Comparison of ENCODE assay signal across 33 mouse cellular contexts in the genomic region with DNA sequence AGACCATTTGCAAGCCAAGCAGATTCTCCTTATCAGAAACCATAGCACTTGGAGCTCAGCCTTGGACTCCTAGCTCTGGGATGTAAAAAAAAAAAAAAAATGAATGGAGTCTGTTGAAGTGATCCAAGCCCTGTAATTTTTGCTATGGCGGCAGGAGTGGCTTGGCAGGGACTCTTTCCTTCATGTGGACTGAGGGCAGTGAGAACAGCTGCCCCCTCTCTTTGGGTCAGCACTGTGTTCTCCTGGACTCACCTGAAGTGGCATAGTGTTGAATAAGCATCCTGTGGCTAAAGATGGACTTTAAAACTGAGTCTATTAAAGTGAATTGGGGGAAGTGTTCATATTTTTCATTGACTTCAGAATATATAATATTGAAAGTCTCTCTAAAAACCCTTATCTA. TPM values are rescaled to one million over a fixed set of nuclear protein-coding genes. Genes with fewer than 3 reads are reported as not detected.
A peak's percentile ranks its signal among the peaks of the same experiment; 100 is the strongest.
DNase-seq lines count a peak whose midpoint lies in the region; ATAC-seq lines count a peak whose summit lies in the region.
"Had no signal": no experiment of that assay in that cellular context is flagged by ENCODE, and none has a peak within 500 bp of the region (broad histone marks: within the 10 kb centered on the region; RNA-seq: fewer than 3 reads in every experiment).

No protein-coding gene starts in this region.

- H3K27ac ChIP-seq in heart, embryonic 10.5 days = peak overlapping the region; percentile 68
- H3K27ac ChIP-seq in heart, embryonic 15.5 days = peak overlapping the region; percentile 80
- peak overlapping the region; percentile 62; the same call in 1 of the 2 replicates for H3K27ac ChIP-seq in stomach, embryonic 16.5 days (ENCODE audit: low read length)
- H3K27ac ChIP-seq: embryonic facial prominence, embryonic 10.5 days; embryonic facial prominence, embryonic 15.5 days; forebrain, embryonic 12.5 days; hindbrain, embryonic 13.5 days; layer of hippocampus, adult 2 months; left cerebral cortex, adult 2 months; lung, embryonic 15.5 days; midbrain, embryonic 10.5 days; midbrain, embryonic 15.5 days had no signal

- ATAC-seq in heart, embryonic 15.5 days (replicated peaks; ENCODE audit: insufficient number of reproducible peaks, insufficient read depth, low FRiP score, low read depth) = no peak
- no peak for ATAC-seq in stomach, embryonic 16.5 days (ENCODE audit: insufficient read depth, low FRiP score)
- ATAC-seq: forebrain, postnatal 0 days; midbrain, embryonic 15.5 days; Patski had no signal

- H3K4me2 ChIP-seq in heart, embryonic 15.5 days = no peak overlapping the region
- no peak overlapping the region for H3K4me2 ChIP-seq in stomach, embryonic 16.5 days (ENCODE audit: low read depth, low read length)
- H3K4me2 ChIP-seq: embryonic facial prominence, embryonic 15.5 days; forebrain, embryonic 12.5 days; hindbrain, embryonic 13.5 days; limb, embryonic 13.5 days; liver, embryonic 11.5 days; lung, embryonic 15.5 days; midbrain, embryonic 15.5 days; stomach, embryonic 15.5 days had no signal

- no peaks in the 10 kb centered on the region for H3K9me3 ChIP-seq in heart, embryonic 10.5 days
- no peaks in the 10 kb centered on the region for H3K9me3 ChIP-seq in heart, embryonic 15.5 days (replicated peaks)
- no peaks in the 10 kb centered on the region for H3K9me3 ChIP-seq in stomach, embryonic 16.5 days (replicated peaks; ENCODE audit: control insufficient read depth, low read length)
- H3K9me3 ChIP-seq: embryonic facial prominence, embryonic 10.5 days; embryonic facial prominence, embryonic 15.5 days; forebrain, embryonic 12.5 days; hindbrain, embryonic 13.5 days; limb, embryonic 13.5 days; lung, embryonic 15.5 days; midbrain, embryonic 10.5 days; midbrain, embryonic 15.5 days; stomach, embryonic 15.5 days had no signal

- no peaks in the 10 kb centered on the region for H3K36me3 ChIP-seq in heart, embryonic 10.5 days
- H3K36me3 ChIP-seq in heart, embryonic 15.5 days = no peaks in the 10 kb centered on the region
- no peaks in the 10 kb centered on the region for H3K36me3 ChIP-seq in stomach, embryonic 16.5 days (ENCODE audit: control insufficient read depth, insufficient read depth, low read length)
- H3K36me3 ChIP-seq: embryonic facial prominence, embryonic 10.5 days; embryonic facial prominence, embryonic 15.5 days; forebrain, embryonic 12.5 days; hindbrain, embryonic 13.5 days; limb, embryonic 13.5 days; lung, embryonic 15.5 days; midbrain, embryonic 10.5 days; midbrain, embryonic 15.5 days; stomach, embryonic 15.5 days had no signal

- H3K27me3 ChIP-seq in heart, embryonic 10.5 days (ENCODE audit: insufficient read depth, poor library complexity, severe bottlenecking) = no peaks in the 10 kb centered on the region
- no peaks in the 10 kb centered on the region for H3K27me3 ChIP-seq in heart, embryonic 15.5 days
- no peaks in the 10 kb centered on the region for H3K27me3 ChIP-seq in stomach, embryonic 16.5 days (ENCODE audit: control insufficient read depth, insufficient read depth, low read length)
- H3K27me3 ChIP-seq: embryonic facial prominence, embryonic 15.5 days; forebrain, embryonic 12.5 days; hindbrain, embryonic 13.5 days; limb, embryonic 13.5 days; lung, embryonic 15.5 days; midbrain, embryonic 15.5 days; Patski; stomach, embryonic 15.5 days had no signal

- intact Hi-C loops in left cerebral cortex, postnatal 4 days (cut with DNase I) = no loop called here

- no peak for DNase-seq in heart, embryonic 10.5 days (ENCODE audit: low spot score)
- no peak for DNase-seq in heart, adult 18-20 months
- no peak for DNase-seq in heart, postnatal 4 days
- DNase-seq in kidney, adult 8-10 months = peak; percentile 49 to 54
- no peak for DNase-seq in kidney, adult 11 months
- no peak for DNase-seq in left cerebral cortex, postnatal 4 days
- DNase-seq: adrenal gland, postnatal 10 days; cerebellum, adult 8-10 months; cerebellum, postnatal 25 days; forebrain, postnatal 0 days; gastrocnemius, postnatal 14 days; right cerebral cortex, postnatal 25 days; thymus, adult 18-20 months; thymus, postnatal 25 days had no signal

- H3K9ac ChIP-seq in heart, embryonic 15.5 days = no peak overlapping the region
- no peak overlapping the region for H3K9ac ChIP-seq in stomach, embryonic 16.5 days (ENCODE audit: low read length)
- H3K9ac ChIP-seq: embryonic facial prominence, embryonic 15.5 days; forebrain, embryonic 12.5 days; forebrain, postnatal 0 days; hindbrain, embryonic 13.5 days; limb, embryonic 13.5 days; lung, embryonic 15.5 days; midbrain, embryonic 15.5 days; stomach, embryonic 15.5 days had no signal

- WGBS in heart, embryonic 10.5 days = 58% methylated on average over 1 of the region's 1 CpGs
- 35% methylated on average over 1 of the region's 1 CpGs for WGBS in heart, embryonic 15.5 days
- WGBS in stomach, embryonic 16.5 days = 69% methylated on average over 1 of the region's 1 CpGs

- peaks cover 68% of the 10 kb centered on the region for H3K4me1 ChIP-seq in heart, embryonic 10.5 days
- peaks cover 53% of the 10 kb centered on the region for H3K4me1 ChIP-seq in heart, embryonic 15.5 days (replicated peaks)
- H3K4me1 ChIP-seq in stomach, embryonic 16.5 days (ENCODE audit: control insufficient read depth, insufficient read depth, low read length) = peaks cover 7% of the 10 kb centered on the region; the same call in 1 of the 2 replicates
- H3K4me1 ChIP-seq: forebrain, embryonic 12.5 days; hindbrain, embryonic 13.5 days; midbrain, embryonic 15.5 days had no signal

- no peak overlapping the region for H3K4me3 ChIP-seq in heart, embryonic 10.5 days
- H3K4me3 ChIP-seq in heart, embryonic 15.5 days = no peak overlapping the region
- H3K4me3 ChIP-seq in stomach, embryonic 16.5 days (replicated peaks; ENCODE audit: low read length) = no peak overlapping the region
- H3K4me3 ChIP-seq: embryonic facial prominence, embryonic 10.5 days; embryonic facial prominence, embryonic 15.5 days; forebrain, embryonic 12.5 days; hindbrain, embryonic 13.5 days; layer of hippocampus, adult 2 months; left cerebral cortex, adult 2 months; limb, embryonic 13.5 days; lung, embryonic 15.5 days; midbrain, embryonic 10.5 days; midbrain, embryonic 15.5 days; stomach, embryonic 15.5 days had no signal

RNA-seq across cellular contexts. Expression of a gene that starts 58.2 kb away (rescaled TPM):
- polyA plus RNA-seq in heart, embryonic 10.5 days (2016; fragmentation: Nextera tagmentation; extraction: Ambion mirVana) = 12.8 and 15.2 TPM in 2 replicates
- total RNA-seq in heart, adult 18-20 months (2021) = 1 to 10 TPM; 3.7 to 3.8 TPM
- polyA plus RNA-seq in heart, embryonic 15.5 days (2015; fragmentation: Nextera tagmentation; extraction: Ambion mirVana) = 3.5 and 5.2 TPM in 2 replicates
- total RNA-seq in heart, postnatal 4 days (2021) = 1 to 10 TPM; 7.7 to 8.1 TPM
- polyA plus RNA-seq in stomach, embryonic 16.5 days (2015; fragmentation: Nextera tagmentation; extraction: Ambion mirVana) = 2.3 and 2.7 TPM in 2 replicates
- 1 to 10 TPM; 1.8 to 2.5 TPM for total RNA-seq in left cerebral cortex, postnatal 4 days (2021)
- total RNA-seq: granulocyte monocyte progenitor cell, adult 5-6 weeks; megakaryocyte progenitor cell, adult 5-6 weeks; MEL; neutrophil, adult 5-6 weeks had no signal

Comparison
In these comparisons a context has a peak if more than half of its experiments do, and no peak if none do; other contexts are left out.
1. DNase-seq: peak in kidney, adult 8-10 months (2 of 2); none in heart, embryonic 10.5 days (single experiment), heart, adult 18-20 months (0 of 2), heart, postnatal 4 days (single experiment), kidney, adult 11 months (single experiment) and left cerebral cortex, postnatal 4 days (single experiment).
2. Peak in every context shown above with its lines, with median percentiles within 50 percentile points of each other: H3K27ac ChIP-seq.